Mouse (Mus musculus) neural tube, embryonic 14.5 days (tissue): Measurements from ENCODE around the gene Wdcp. TPM values are rescaled to one million over a fixed set of nuclear protein-coding genes. Genes with fewer than 3 reads are reported as not detected.
"Not testable (repeated sequence)": the region's sequence is repeated elsewhere in the genome, so short reads cannot be mapped to it uniquely, and the experiment has no call there.

Source experiments
- ATAC-seq: fragments of 200-750 bp; cut with Nextera tagmentation; 2 replicates; pipeline ENCODE4 v1.8.0; 2017; ENCODE audit warnings: low read depth, mild to moderate bottlenecking, moderate TSS enrichment, moderate library complexity
- H3K27ac ChIP-seq: fragments of 300-500 bp; sonication (generic); 2 replicates; pipeline ENCODE4 v1.5.1; 2014; ENCODE audit warnings: low read depth, mild to moderate bottlenecking, control low read depth, low read length, moderate library complexity, mixed read lengths
- H3K27me3 ChIP-seq: fragments of 300-500 bp; sonication (generic); 2 replicates; pipeline ENCODE4 v1.6.1; 2014; ENCODE audit warnings: low read length; ENCODE audit not compliant: control insufficient read depth, insufficient read depth
- H3K36me3 ChIP-seq: fragments of 300-500 bp; sonication (generic); 2 replicates; pipeline ENCODE4 v1.6.1; 2014; ENCODE audit warnings: low read length, mixed read lengths; ENCODE audit not compliant: control insufficient read depth, insufficient read depth
- H3K4me1 ChIP-seq: fragments of 300-500 bp; sonication (generic); 2 replicates; pipeline ENCODE4 v1.6.1; 2014; ENCODE audit warnings: low read length; ENCODE audit not compliant: control insufficient read depth, insufficient read depth
- H3K4me2 ChIP-seq: fragments of 300-500 bp; sonication (generic); 2 replicates; pipeline ENCODE4 v1.6.1; 2014; ENCODE audit warnings: mild to moderate bottlenecking, low read depth, low read length, control low read depth
- H3K4me3 ChIP-seq: fragments of 300-500 bp; sonication (generic); 2 replicates; pipeline ENCODE4 v1.5.1; 2014; ENCODE audit warnings: low read depth, low read length, control low read depth, mixed read lengths
- H3K9ac ChIP-seq: fragments of 300-500 bp; sonication (generic); replicated peaks from 2 replicates; pipeline ENCODE4 v1.6.1; 2014; ENCODE audit warnings: low read depth, mild to moderate bottlenecking, control low read depth, low read length, mixed read lengths
- H3K9me3 ChIP-seq: fragments of 300-500 bp; sonication (generic); 2 replicates; pipeline ENCODE4 v1.6.1; 2016; ENCODE audit warnings: low read length; ENCODE audit not compliant: control insufficient read depth
- WGBS: fragments of 180-500 bp; shearing (Covaris S2); extraction: QIAGEN DNeasy Blood & Tissue Kit; methylation state at CpG from one replicate; pipeline ENCODE4 v1.1.7; 2014; 5-methylcytosine and 5-hydroxymethylcytosine counted together
- polyA plus RNA-seq: library from polyadenylated mRNA; unstranded; fragments of >200 nt; fragmentation: Nextera tagmentation; extraction: Ambion mirVana; gene quantifications from 2 replicates; pipeline ENCODE4 v1.2.1, GENCODE M21; 2014

Gene Wdcp
- polyA plus RNA-seq, 1 experiment from 2014 or later = 13.0 TPM

- peaks cover 2% of the 10 kb centered on the region; the same call in 1 of the 2 replicates for H3K36me3 ChIP-seq
- WGBS = 5% methylated on average over 24 of the region's 24 CpGs
- peak within 1 kb of the TSS; percentile 90 for H3K4me2 ChIP-seq
- H3K9me3 ChIP-seq = no peaks in the 10 kb centered on the region
- no peak within 1 kb of the TSS for H3K27ac ChIP-seq
- H3K4me1 ChIP-seq = no peaks in the 10 kb centered on the region
- peak within 1 kb of the TSS; percentile 43 for H3K9ac ChIP-seq
- ATAC-seq = peak; percentile 91
- H3K27me3 ChIP-seq = no peaks in the 10 kb centered on the region
- H3K4me3 ChIP-seq = peak within 1 kb of the TSS; percentile 35
Observed at GRCm38 (mm10) chr12:4874161-4874927, 31.2 kb downstream of the Wdcp start, which contains the start of gene Mfsd2b. Gene Mfsd2b (minus strand): TSS chr12:4874359.

- Histone ChIP-seq H3K4me2 (no peak overlapping the region), H3K4me3 (no peak overlapping the region), H3K4me1 (no peaks in the 10 kb centered on the region), H3K9ac (no peak overlapping the region), H3K36me3 (peaks cover 3% of the 10 kb centered on the region; the same call in 1 of the 2 replicates), H3K9me3 (no peaks in the 10 kb centered on the region), H3K27me3 (no peaks in the 10 kb centered on the region), H3K27ac (no peak overlapping the region)
- WGBS = 92% methylated on average over 8 of the region's 8 CpGs
- ATAC-seq = no peak
Observed at GRCm38 (mm10) chr12:4875623-4876022, 32.5 kb downstream of the Wdcp start.

- no peaks in the 10 kb centered on the region for H3K4me1 ChIP-seq
- no peak overlapping the region for H3K4me3 ChIP-seq
- H3K4me2 ChIP-seq = no peak overlapping the region
- H3K27me3 ChIP-seq = no peaks in the 10 kb centered on the region
- 82% methylated on average over 9 of the region's 9 CpGs for WGBS
- no peak for ATAC-seq
- no peaks in the 10 kb centered on the region for H3K9me3 ChIP-seq
- H3K27ac ChIP-seq = no peak overlapping the region
- peaks cover 7% of the 10 kb centered on the region; the same call in 1 of the 2 replicates for H3K36me3 ChIP-seq
- no peak overlapping the region for H3K9ac ChIP-seq
Observed at GRCm38 (mm10) chr12:4878296-4878783, 35.2 kb downstream of the Wdcp start.

- peaks cover 7% of the 10 kb centered on the region; the same call in 1 of the 2 replicates for H3K36me3 ChIP-seq
- WGBS = 95% methylated on average over 5 of the region's 5 CpGs
Observed at GRCm38 (mm10) chr12:4879048-4879447, 35.9 kb downstream of the Wdcp start.

GRCm38 (mm10) chr12:4882086-4882485, 39.0 kb downstream of the Wdcp start:
- 84% methylated on average over 2 of the region's 2 CpGs for WGBS
- no peak overlapping the region for H3K27ac ChIP-seq
- no peak overlapping the region for H3K4me3 ChIP-seq
- H3K36me3 ChIP-seq = peaks cover 7% of the 10 kb centered on the region; the same call in 1 of the 2 replicates
- H3K27me3 ChIP-seq = no peaks in the 10 kb centered on the region
- H3K9me3 ChIP-seq = no peaks in the 10 kb centered on the region
- no peak for ATAC-seq
- H3K4me1 ChIP-seq = no peaks in the 10 kb centered on the region
- no peak overlapping the region for H3K4me2 ChIP-seq
- H3K9ac ChIP-seq = no peak overlapping the region

More at GRCm38 (mm10) chr12:4879048-4879447, 35.9 kb downstream of the Wdcp start:
- H3K4me2 ChIP-seq = no peak overlapping the region
- no peaks in the 10 kb centered on the region for H3K27me3 ChIP-seq
- H3K9me3 ChIP-seq = no peaks in the 10 kb centered on the region
- no peak overlapping the region for H3K9ac ChIP-seq
- no peak overlapping the region for H3K27ac ChIP-seq
- no peak for ATAC-seq
- no peak overlapping the region for H3K4me3 ChIP-seq
- no peaks in the 10 kb centered on the region for H3K4me1 ChIP-seq

GRCm38 (mm10) chr12:4885062-4885461, 42.0 kb downstream of the Wdcp start:
- no peaks in the 10 kb centered on the region for H3K9me3 ChIP-seq
- no peak overlapping the region for H3K4me3 ChIP-seq
- no peaks in the 10 kb centered on the region for H3K27me3 ChIP-seq
- 89% methylated on average over 1 of the region's 1 CpGs for WGBS
- no peaks in the 10 kb centered on the region for H3K4me1 ChIP-seq
- H3K4me2 ChIP-seq = no peak overlapping the region
- H3K36me3 ChIP-seq = peaks cover 4% of the 10 kb centered on the region; the same call in 1 of the 2 replicates
- H3K27ac ChIP-seq = no peak overlapping the region
- ATAC-seq = no peak
- H3K9ac ChIP-seq = no peak overlapping the region

DNA sequence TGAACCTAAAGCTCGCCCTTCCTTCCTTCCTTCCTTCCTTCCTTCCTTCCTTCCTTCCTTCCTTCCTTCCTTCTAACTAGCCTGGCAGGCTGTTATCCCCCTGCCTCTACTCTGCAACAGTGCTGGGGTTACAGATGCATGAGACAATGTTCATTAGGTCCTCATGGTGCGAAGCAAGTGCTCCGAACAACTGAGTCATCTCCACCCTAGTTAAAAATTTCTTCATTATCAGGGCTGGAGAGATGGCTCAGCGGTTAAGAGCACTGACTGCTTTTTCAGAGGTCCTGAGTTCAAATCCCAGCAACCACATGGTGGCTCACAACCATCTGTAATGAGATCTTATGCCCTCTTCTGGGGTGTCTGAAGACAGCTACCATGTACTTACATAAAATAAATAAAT, 43.5 kb downstream of the Wdcp start:
- not testable (repeated sequence) for H3K27me3 ChIP-seq, ATAC-seq, H3K27ac ChIP-seq, H3K9me3 ChIP-seq, H3K4me2 ChIP-seq, H3K9ac ChIP-seq, H3K4me1 ChIP-seq, H3K4me3 ChIP-seq, H3K36me3 ChIP-seq
- WGBS = 97% methylated on average over 4 of the region's 4 CpGs

DNA sequence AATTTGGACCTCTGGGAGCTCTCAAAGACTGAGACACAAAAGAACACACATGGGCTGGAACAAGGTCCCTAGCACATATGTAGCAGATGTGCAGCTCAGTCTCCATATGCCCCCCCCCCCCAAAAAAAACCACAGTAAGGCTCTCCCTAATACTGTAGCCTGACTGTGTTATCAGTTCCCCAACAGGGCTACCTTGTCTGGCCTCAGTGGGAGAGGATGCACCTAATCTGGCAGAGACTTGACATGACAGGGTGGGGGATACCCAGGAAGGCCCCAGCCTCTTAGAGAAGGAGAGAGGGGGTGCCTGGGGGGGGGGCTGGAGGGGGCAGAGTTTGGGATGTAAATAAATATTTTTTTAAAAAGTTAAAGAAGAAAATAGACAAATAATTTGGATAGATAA, 45.6 kb downstream of the Wdcp start:
- Histone ChIP-seq H3K27ac (no peak overlapping the region), H3K27me3 (no peaks in the 10 kb centered on the region), H3K4me1 (no peaks in the 10 kb centered on the region), H3K36me3 (no peaks in the 10 kb centered on the region), H3K9ac (no peak overlapping the region), H3K4me2 (no peak overlapping the region), H3K4me3 (no peak overlapping the region), H3K9me3 (no peaks in the 10 kb centered on the region)
- no peak for ATAC-seq

GRCm38 (mm10) chr12:4889251-4889650, 46.1 kb downstream of the Wdcp start:
- no peak overlapping the region for H3K27ac ChIP-seq
- no peak overlapping the region for H3K4me2 ChIP-seq
- no peaks in the 10 kb centered on the region for H3K9me3 ChIP-seq
- H3K36me3 ChIP-seq = no peaks in the 10 kb centered on the region
- H3K27me3 ChIP-seq = no peaks in the 10 kb centered on the region
- 96% methylated on average over 2 of the region's 2 CpGs for WGBS
- no peak for ATAC-seq
- no peak overlapping the region for H3K4me3 ChIP-seq
- no peak overlapping the region for H3K9ac ChIP-seq
- no peaks in the 10 kb centered on the region for H3K4me1 ChIP-seq
